Mouse (Mus musculus) heart, adult 8-10 months (tissue): ENCODE data around the gene Mfsd4a. TPM values are rescaled to one million over a fixed set of nuclear protein-coding genes. Genes with fewer than 3 reads are reported as not detected.

Experiments
- DNase-seq: peaks from one replicate; pipeline ENCODE4 v3.0.0; 2022; ENCODE audit warnings: low spot score
- total RNA-seq, 4 experiments: library from RNA; stranded (reverse); gene quantifications; 2 replicates each; pipeline ENCODE4 v1.2.4; 2022

The Mfsd4a gene
- total RNA-seq, 4 experiments from 2014 or later: 4.7 to 9.4 (median 7.7) TPM

DNA sequence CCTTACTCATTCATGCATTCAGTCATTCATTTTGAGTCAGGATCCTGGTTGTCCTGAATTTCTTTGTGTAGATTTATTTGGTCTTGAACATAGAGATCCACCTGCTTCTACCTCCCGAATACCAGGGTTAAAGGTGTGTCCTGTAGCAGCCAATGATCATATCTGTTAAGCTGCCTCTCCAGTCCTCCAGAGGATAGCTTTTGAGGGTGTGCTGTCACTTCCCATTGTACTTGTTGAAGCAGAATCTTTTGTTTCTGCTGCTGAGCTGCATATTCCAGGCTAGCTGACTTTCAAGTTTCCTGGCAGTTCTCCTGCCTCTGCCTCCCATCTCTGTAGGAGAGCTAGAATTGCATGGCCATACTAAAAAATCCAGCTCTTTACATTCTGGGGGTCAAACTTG is 51.2 kb downstream of the Mfsd4a start:
- no peak for DNase-seq

DNA sequence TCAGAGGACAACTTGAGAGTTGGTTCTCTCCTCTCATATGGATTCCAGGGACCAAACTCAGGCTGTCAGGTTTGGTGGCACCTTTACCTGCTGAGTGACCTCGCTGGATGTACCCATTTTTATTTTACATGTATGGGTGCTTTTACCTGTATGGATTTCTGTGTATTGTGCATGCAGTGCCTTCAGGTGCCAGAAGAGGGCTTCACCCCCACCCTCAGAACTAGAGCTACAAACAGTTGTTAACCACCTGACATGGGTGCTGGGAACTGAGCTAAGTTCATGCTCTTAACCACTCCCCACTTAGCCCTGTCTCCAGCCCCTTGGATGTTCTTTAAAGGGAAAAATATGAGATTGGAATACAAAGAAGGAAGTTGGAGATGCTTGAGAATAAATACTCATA is 53.1 kb downstream of the Mfsd4a start:
- DNase-seq: no peak

- no peak for DNase-seq
Observed at GRCm38 (mm10) chr1:132012861-132013260, 55.0 kb downstream of the Mfsd4a start.

- DNase-seq: no peak
Observed at GRCm38 (mm10) chr1:132011785-132012184, 56.1 kb downstream of the Mfsd4a start.

DNA sequence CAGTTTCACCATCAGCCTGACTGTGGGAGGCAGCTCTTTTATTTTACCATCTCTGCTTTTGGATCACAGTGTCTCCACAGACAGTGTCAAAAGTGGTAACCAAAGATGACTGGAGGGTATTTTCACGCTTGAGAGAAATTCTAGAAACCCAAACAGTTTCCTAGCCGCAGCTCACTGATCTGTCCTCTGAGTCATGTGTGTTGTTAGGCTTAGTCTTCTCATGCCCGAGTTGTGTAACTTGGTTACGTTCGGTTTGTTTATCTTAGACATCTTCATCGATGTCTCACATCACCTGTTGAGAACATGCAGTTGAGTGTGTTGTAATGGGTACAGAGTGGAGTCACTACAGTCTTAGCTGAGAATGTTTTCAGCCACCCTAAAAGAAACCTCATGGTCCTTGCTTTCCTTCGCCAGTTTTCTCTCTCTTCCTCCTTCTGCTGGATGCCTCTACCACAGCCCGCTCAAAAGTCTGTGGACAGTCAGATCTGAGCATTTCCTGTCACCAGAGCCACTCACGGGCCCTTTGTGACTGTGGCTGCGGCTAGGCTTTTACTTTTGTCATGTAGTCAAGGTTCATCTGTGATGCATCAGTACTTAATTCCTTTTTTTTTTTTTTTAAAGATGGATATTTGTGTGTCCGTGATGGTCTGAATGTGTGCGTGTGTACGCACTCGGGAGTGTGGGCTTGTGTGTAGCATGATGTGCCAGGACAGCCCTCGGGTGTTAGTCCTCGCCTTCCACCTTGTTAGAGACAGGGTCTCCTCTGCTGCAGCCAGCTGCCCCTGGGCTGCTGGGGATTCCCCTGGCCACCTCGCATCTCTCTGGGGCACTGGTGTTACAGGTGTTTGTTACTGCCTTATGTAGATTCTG is 57.0 kb downstream of the Mfsd4a start:
- no peak for DNase-seq

DNA sequence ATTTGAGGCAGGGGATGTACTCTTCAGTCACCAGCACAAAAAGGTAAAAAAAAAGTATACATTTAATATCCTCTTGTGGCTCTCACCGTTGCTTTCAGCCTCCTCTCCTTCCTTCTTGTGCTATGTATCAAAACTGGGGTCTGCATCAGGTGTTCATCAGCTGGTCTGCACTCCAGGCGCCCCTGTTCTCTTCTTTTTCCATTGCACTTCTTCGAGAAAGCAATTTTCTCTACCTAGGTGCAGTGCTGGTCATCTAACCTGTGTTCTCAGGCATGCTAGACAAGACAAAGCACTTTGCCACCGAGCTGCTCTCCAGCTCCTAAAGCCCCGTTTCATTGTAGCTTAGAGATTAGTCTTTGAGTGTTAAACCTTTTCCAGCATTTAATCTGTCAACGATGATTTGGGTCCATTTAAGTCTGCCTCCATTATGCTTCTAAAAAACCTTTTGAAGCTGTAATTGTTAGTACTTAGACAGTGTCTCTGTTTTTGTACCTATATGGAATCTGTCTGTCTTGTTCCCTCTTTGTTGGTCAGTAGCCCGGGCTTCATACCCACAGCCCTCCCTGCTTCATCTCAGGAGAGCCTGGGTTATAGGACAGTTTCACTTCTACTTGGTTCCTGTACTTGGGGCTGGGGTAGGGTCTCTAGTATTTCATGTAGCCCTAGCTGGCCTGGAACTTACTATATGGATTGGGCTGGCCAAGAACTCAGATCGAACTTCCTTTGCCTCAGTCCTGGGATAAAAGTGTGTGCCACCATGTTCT is 58.8 kb downstream of the Mfsd4a start:
- no peak for DNase-seq

GRCm38 (mm10) chr1:132007828-132008827 is 59.7 kb downstream of the Mfsd4a start:
- DNase-seq: peak; percentile 83

DNA sequence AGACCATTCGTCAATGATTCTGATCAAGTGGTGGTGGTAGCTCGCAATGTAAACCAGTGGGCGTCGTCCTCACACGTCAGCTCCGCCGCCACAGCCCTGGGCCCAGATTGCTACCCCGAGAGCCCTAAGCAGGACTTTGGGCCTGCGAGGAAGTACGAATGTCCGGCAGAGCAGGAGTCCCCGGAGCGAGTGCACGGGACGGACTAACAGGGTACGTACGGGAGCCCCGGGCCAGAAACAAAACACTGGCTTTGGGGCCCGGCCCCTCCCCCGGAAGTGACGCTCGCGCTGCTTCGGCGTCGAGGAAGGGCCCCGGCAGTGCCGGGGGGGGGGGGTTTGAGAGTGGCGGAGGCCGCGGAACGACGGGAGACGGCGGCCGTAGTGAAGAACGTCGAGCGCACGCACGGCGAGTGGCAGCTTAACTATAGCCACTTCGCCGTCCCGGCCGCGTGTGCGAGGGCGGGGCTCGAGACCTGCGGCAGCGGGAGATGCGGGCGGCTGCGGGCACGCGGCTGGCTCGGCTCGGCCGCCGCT is 60.5 kb downstream of the Mfsd4a start, which contains the start of gene Elk4:
Gene Elk4, plus strand, starts transcription at position 326 of the 534 bp plus-strand sequence.
- DNase-seq: peak; percentile 92

DNA sequence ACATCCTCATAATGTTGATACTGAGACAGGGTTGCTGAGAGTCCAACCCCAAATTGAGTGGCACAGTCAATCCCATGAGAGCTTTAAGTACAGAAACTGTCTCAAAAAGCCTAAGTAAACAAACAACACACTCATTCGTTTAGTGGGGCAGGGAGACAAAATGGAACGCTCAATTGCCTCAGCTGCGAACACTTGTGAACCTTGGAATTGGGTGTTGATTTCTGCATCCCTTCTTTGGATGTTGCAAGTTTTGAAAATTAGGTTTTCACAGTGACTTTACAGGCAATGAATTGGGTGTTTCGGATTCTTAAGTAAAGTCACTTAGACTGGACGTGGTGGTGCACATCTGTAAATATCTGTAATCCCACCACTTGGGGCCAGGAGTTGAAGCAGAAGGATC is 61.1 kb downstream of the Mfsd4a start:
- DNase-seq: no peak

GRCm38 (mm10) chr1:132006046-132006445 is 61.8 kb downstream of the Mfsd4a start:
- no peak for DNase-seq

DNA sequence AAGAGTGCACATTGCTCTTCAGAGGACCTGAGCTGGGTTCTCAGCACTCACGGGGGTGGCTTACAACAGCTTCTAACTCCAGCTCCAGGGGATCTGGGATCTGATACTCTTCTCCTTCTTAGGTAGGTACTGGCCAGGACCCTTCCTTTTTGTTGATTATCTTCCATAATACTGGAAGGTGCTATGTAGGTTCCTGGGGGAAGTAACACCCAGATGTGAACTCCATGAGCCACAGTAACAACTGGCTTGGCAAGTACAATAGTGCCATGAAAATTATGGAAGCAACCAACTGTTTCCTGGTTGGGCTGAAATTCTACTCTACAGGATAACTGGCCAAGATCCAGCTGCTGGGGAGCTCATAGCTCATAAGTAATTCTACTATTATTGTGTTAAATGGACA is 62.4 kb downstream of the Mfsd4a start:
- DNase-seq: no peak

DNA sequence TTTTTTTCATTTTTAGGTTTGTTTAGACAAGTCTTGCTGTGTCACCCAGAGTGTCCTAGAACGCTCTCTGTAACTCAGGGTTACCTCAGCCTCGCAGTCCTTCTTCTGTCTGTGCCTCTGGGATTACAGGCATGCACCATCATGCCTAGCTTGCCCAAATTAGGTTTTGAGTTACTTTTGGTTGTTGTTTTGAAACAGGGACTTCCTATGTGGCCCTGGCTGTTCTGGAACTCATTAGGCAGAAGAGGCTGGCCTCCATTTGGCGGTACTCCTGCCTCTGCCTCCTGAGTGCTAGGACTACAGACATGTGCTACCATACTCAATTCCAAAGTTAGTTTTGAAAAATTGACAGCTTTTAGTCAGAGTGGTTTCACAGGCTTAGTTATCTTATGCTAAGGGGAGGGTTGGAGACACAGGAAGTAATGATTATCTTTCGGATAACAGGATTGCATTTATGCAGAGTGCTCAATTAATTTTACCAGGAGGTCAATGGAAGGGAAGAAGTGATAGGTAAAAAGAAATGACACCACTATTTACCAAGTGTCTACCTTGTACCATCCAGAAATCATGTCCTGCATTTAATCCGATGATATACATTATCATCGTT is 63.2 kb downstream of the Mfsd4a start:
- no peak for DNase-seq

DNA sequence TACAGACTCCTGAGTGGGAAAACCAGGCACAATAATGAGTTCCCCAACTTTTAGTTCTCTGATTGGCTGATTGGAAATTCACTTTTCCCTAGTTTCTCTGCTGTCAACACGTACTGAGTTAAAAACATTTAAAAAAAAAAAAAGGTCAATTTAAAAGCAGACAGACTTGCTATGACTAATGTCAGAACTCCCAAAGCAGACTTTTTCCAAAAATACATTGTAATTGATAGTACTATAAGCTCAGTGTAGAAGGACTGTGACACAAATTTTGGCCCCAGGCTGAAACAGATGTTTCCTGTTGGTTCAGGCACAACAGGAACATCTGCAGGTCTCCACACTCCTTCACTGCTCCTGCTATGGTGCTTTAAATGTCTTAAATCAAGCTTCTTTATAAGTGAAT is 64.0 kb downstream of the Mfsd4a start:
- peak; percentile 68 for DNase-seq

GRCm38 (mm10) chr1:132003111-132003510 is 64.8 kb downstream of the Mfsd4a start:
- no peak for DNase-seq

- DNase-seq: no peak
Observed at GRCm38 (mm10) chr1:132001880-132002330, 66.0 kb downstream of the Mfsd4a start.

DNA sequence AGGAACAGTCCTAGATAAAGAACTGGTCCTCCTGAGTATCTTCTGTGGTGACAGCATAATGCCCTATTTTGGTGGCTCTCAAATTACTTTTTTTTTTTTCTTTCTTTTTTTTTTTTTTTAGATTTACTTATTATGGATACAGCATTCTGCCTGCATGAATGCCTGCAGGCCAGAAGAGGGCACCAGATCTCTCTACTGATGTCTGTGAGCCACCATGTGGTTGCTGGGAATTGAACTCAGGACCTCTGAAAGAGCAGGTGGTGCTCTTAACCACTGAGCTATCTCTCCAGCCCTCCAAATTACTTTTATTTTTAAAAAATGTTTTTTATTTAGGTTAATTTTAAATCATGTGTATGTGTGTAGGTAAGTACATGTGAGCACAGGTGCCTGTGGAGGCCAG is 67.4 kb downstream of the Mfsd4a start:
- no peak for DNase-seq

- peak; percentile 66 for DNase-seq
Observed at GRCm38 (mm10) chr1:131995062-131995461, 72.8 kb downstream of the Mfsd4a start.

- no peak for DNase-seq
Observed at GRCm38 (mm10) chr1:131993169-131994040, 74.5 kb downstream of the Mfsd4a start.

DNA sequence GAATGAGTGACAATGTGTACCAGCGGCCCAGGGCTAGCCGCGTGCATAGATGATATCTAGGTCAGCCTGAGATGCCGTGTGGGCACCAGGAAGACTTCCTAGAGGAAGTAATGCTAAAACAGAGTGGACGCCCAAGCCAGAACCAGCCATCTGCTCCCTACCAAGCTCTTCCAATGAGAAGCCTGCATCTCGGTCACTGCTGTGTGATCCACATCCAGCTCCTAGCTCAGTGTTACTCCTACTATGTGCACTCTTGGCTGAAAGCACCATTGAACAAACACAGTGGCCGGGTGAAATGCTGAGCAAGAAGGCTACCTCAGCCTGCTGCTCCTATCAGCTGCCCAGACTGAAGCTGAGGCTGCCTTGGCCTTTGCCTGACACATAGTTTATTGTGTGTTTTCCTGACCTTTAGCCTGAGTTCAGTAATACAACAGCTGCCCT is 75.3 kb downstream of the Mfsd4a start:
- no peak for DNase-seq
